Comparison of ENCODE assay signal across 50 mouse cellular contexts in the genomic region with DNA sequence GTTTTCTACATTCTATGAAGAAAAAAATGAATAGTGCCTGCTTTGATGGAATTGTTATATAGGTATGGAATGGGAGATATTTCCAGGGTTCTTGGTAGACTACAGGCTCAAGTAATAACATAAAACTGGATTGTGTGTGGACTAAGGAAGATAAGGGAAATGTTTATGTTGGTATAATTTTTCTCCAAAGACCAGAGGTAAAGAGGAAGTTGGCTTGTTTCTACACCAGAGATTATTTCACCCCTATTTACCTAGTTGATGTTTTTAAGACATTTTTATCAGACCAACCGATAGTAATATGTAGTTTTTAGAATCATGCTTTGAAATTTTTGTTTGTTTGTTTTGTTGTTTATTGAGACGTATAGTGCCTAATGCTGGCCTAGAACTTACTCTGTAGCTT. TPM values are rescaled to one million over a fixed set of nuclear protein-coding genes. Genes with fewer than 3 reads are reported as not detected.
"Had no signal": no experiment of that assay in that cellular context is flagged by ENCODE, and none has a peak within 500 bp of the region (broad histone marks: within the 10 kb centered on the region; RNA-seq: fewer than 3 reads in every experiment).

No protein-coding gene starts in this region.

- H3K4me2 ChIP-seq: heart, embryonic 11.5 days; heart, embryonic 12.5 days; heart, embryonic 13.5 days; heart, embryonic 15.5 days; hindbrain, embryonic 12.5 days; hindbrain, embryonic 13.5 days; hindbrain, embryonic 14.5 days; hindbrain, embryonic 15.5 days; intestine, embryonic 15.5 days; kidney, embryonic 15.5 days had no signal

- H3K27ac ChIP-seq: heart, embryonic 10.5 days; heart, embryonic 13.5 days; heart, embryonic 15.5 days; hindbrain, embryonic 10.5 days; hindbrain, embryonic 12.5 days; hindbrain, embryonic 13.5 days; hindbrain, embryonic 14.5 days; hindbrain, embryonic 15.5 days; hindbrain, postnatal 0 days; intestine, embryonic 15.5 days; kidney, embryonic 15.5 days; kidney, postnatal 0 days; left cerebral cortex, adult 2 months had no signal

- H3K9ac ChIP-seq: heart, embryonic 12.5 days; heart, embryonic 13.5 days; heart, embryonic 15.5 days; hindbrain, embryonic 12.5 days; hindbrain, embryonic 13.5 days; hindbrain, embryonic 14.5 days; hindbrain, embryonic 15.5 days; intestine, embryonic 15.5 days; kidney, embryonic 15.5 days had no signal

- H3K36me3 ChIP-seq: intestine, embryonic 15.5 days had no signal

- H3K4me3 ChIP-seq: heart, embryonic 10.5 days; heart, embryonic 12.5 days; heart, embryonic 13.5 days; heart, embryonic 15.5 days; hindbrain, embryonic 10.5 days; hindbrain, embryonic 12.5 days; hindbrain, embryonic 13.5 days; hindbrain, embryonic 15.5 days; intestine, embryonic 15.5 days; kidney, embryonic 15.5 days; left cerebral cortex, adult 2 months had no signal

- ATAC-seq: hindbrain, embryonic 16.5 days; hindbrain, postnatal 0 days; inflammation-experienced regulatory T-cells, adult 6 months; intestine, embryonic 15.5 days; intestine, embryonic 16.5 days; intestine, postnatal 0 days had no signal

- H3K4me1 ChIP-seq: heart, embryonic 10.5 days; heart, embryonic 12.5 days; heart, embryonic 15.5 days; hindbrain, embryonic 10.5 days; hindbrain, embryonic 12.5 days; intestine, embryonic 15.5 days; kidney, embryonic 15.5 days had no signal

- H3K9me3 ChIP-seq: heart, embryonic 10.5 days; heart, embryonic 12.5 days; heart, embryonic 13.5 days; heart, embryonic 15.5 days; hindbrain, embryonic 10.5 days; hindbrain, embryonic 12.5 days; hindbrain, embryonic 13.5 days; hindbrain, embryonic 15.5 days; intestine, embryonic 15.5 days; kidney, embryonic 15.5 days had no signal

- H3K27me3 ChIP-seq: heart, embryonic 12.5 days; heart, embryonic 13.5 days; heart, embryonic 15.5 days; hindbrain, embryonic 12.5 days; hindbrain, embryonic 13.5 days; hindbrain, embryonic 15.5 days; intestine, embryonic 15.5 days; kidney, embryonic 15.5 days had no signal

- DNase-seq: heart, postnatal 10 days; heart, postnatal 14 days; heart, postnatal 36 days; heart, postnatal 4 days; kidney, adult 11 months; kidney, adult 18-20 months; kidney, adult 2 months; kidney, adult 8-10 months; kidney, adult 9 months; kidney, postnatal 10 days; kidney, postnatal 14 days; kidney, postnatal 25 days; kidney, postnatal 36 days; kidney, postnatal 4 days; layer of hippocampus, adult 9-11 months; layer of hippocampus, postnatal 36 days had no signal

RNA-seq across cellular contexts. Expression of a gene that starts 32.1 kb away (rescaled TPM):
- total RNA-seq: heart, postnatal 4 days; hematopoietic stem cell, adult 5-6 weeks; layer of hippocampus, adult 18-20 months; layer of hippocampus, adult 8-10 months; layer of hippocampus, postnatal 14 days; layer of hippocampus, postnatal 25 days; layer of hippocampus, postnatal 36 days; left cerebral cortex, adult 18-20 months; left cerebral cortex, adult 2 months; left cerebral cortex, adult 8-10 months had no signal
- polyA plus RNA-seq: heart, postnatal 0 days; hindbrain, embryonic 10.5 days; hindbrain, embryonic 14.5 days; hindbrain, postnatal 0 days; inflammation-experienced regulatory T-cells, adult 6 months; intestine, embryonic 14.5 days; intestine, embryonic 15.5 days; intestine, embryonic 16.5 days; intestine, postnatal 0 days; kidney, embryonic 14.5 days; kidney, postnatal 0 days; large intestine, adult 2 months had no signal

RNA-seq across cellular contexts. Expression of a gene that starts 48.6 kb away (rescaled TPM):
- total RNA-seq: heart, postnatal 4 days; hindbrain, postnatal 0 days; layer of hippocampus, adult 18-20 months; layer of hippocampus, adult 8-10 months; layer of hippocampus, postnatal 14 days; layer of hippocampus, postnatal 25 days; layer of hippocampus, postnatal 36 days; left cerebral cortex, adult 18-20 months; left cerebral cortex, adult 2 months; left cerebral cortex, adult 8-10 months had no signal
- polyA plus RNA-seq: heart, embryonic 10.5 days; heart, embryonic 11.5 days; heart, embryonic 12.5 days; heart, embryonic 13.5 days; heart, embryonic 14.5 days; heart, embryonic 15.5 days; heart, embryonic 16.5 days; heart, postnatal 0 days; hindbrain, embryonic 10.5 days; hindbrain, embryonic 11.5 days; hindbrain, embryonic 12.5 days; hindbrain, embryonic 13.5 days; hindbrain, embryonic 14.5 days; hindbrain, embryonic 16.5 days; hindbrain, postnatal 0 days; inflammation-experienced regulatory T-cells, adult 6 months; intestine, embryonic 14.5 days; intestine, embryonic 15.5 days; intestine, embryonic 16.5 days; intestine, postnatal 0 days; kidney, embryonic 14.5 days; kidney, embryonic 15.5 days; kidney, embryonic 16.5 days; large intestine, adult 2 months had no signal
